Mouse (Mus musculus) intestine, embryonic 14.5 days (tissue): ENCODE results near the gene P3h2. TPM values are rescaled to one million over a fixed set of nuclear protein-coding genes. Genes with fewer than 3 reads are reported as not detected.
A peak's percentile ranks its signal among the peaks of the same experiment; 100 is the strongest.

Experiments used
- ATAC-seq: fragments of 200-750 bp; cut with Nextera tagmentation; replicated peaks from 2 replicates; pipeline ENCODE4 v1.8.0; 2017; ENCODE audit warnings: low read depth, moderate number of reproducible peaks, moderate TSS enrichment, moderate library complexity; ENCODE audit not compliant: low FRiP score, low TSS enrichment
- DNase-seq: peaks from one replicate; pipeline ENCODE4 v3.0.0-alpha.2; 2018; ENCODE audit warnings: low spot score
- H3K27ac ChIP-seq: fragments of 300-500 bp; sonication (generic); 2 replicates; pipeline ENCODE4 v1.5.1; 2014; ENCODE audit warnings: low read depth, mild to moderate bottlenecking, control low read depth
- H3K27me3 ChIP-seq: fragments of 300-500 bp; sonication (generic); replicated peaks from 2 replicates; pipeline ENCODE4 v1.6.1; 2014; ENCODE audit warnings: low read length, control low read depth; ENCODE audit not compliant: control insufficient read depth, insufficient read depth
- H3K36me3 ChIP-seq: fragments of 300-500 bp; sonication (generic); 2 replicates; pipeline ENCODE4 v1.6.1; 2014; ENCODE audit warnings: low read length, control low read depth; ENCODE audit not compliant: control insufficient read depth, insufficient read depth
- H3K4me1 ChIP-seq: fragments of 300-500 bp; sonication (generic); replicated peaks from 2 replicates; pipeline ENCODE4 v1.6.1; 2014; ENCODE audit warnings: low read length, control low read depth, mixed read lengths; ENCODE audit not compliant: control insufficient read depth, insufficient read depth
- H3K4me2 ChIP-seq: fragments of 300-500 bp; sonication (generic); 2 replicates; pipeline ENCODE4 v1.6.1; 2014; ENCODE audit warnings: low read length
- H3K4me3 ChIP-seq: fragments of 300-500 bp; sonication (generic); 2 replicates; pipeline ENCODE4 v1.5.1; 2014; ENCODE audit warnings: low read depth, low read length, control low read depth, mixed read lengths
- H3K9ac ChIP-seq: fragments of 300-500 bp; sonication (generic); 2 replicates; pipeline ENCODE4 v1.6.1; 2014; ENCODE audit warnings: mild to moderate bottlenecking, low read length
- H3K9me3 ChIP-seq: fragments of 300-500 bp; sonication (generic); 2 replicates; pipeline ENCODE4 v1.6.1; 2016; ENCODE audit warnings: low read length, control low read depth; ENCODE audit not compliant: control insufficient read depth
- WGBS: fragments of 180-500 bp; shearing (Covaris S2); extraction: QIAGEN DNeasy Blood & Tissue Kit; methylation state at CpG from one replicate; pipeline ENCODE4 v1.1.7; 2014; 5-methylcytosine and 5-hydroxymethylcytosine counted together
- polyA plus RNA-seq: library from polyadenylated mRNA; unstranded; fragments of >200 nt; fragmentation: Nextera tagmentation; extraction: Ambion mirVana; gene quantifications from 2 replicates; pipeline ENCODE4 v1.2.1, GENCODE M21; 2014

Gene P3h2
- polyA plus RNA-seq, 1 experiment from 2014 or later: 6.2 TPM

- H3K9ac ChIP-seq: no peak overlapping the region
- no peak overlapping the region for H3K27ac ChIP-seq
- H3K4me3 ChIP-seq: no peak overlapping the region
- WGBS: 73% methylated on average over 2 of the region's 2 CpGs
- H3K36me3 ChIP-seq: no peaks in the 10 kb centered on the region
- no peaks in the 10 kb centered on the region for H3K9me3 ChIP-seq
- no peaks in the 10 kb centered on the region; the same call in 1 of the 2 replicates for H3K4me1 ChIP-seq
- no peak overlapping the region; the same call in 1 of the 2 replicates for H3K4me2 ChIP-seq
- no peak for ATAC-seq
- no peaks in the 10 kb centered on the region for H3K27me3 ChIP-seq
- DNase-seq: no peak
Measured at GRCm38 (mm10) chr16:26102856-26103255, 2.7 kb downstream of the P3h2 start.

GRCm38 (mm10) chr16:26100167-26100566, 5.4 kb downstream of the P3h2 start:
- ATAC-seq: no peak
- H3K27me3 ChIP-seq: no peaks in the 10 kb centered on the region
- no peaks in the 10 kb centered on the region for H3K36me3 ChIP-seq
- no peaks in the 10 kb centered on the region for H3K9me3 ChIP-seq
- H3K9ac ChIP-seq: no peak overlapping the region
- H3K27ac ChIP-seq: no peak overlapping the region
- H3K4me2 ChIP-seq: no peak overlapping the region
- H3K4me3 ChIP-seq: no peak overlapping the region
- peaks cover 12% of the 10 kb centered on the region; the same call in 1 of the 2 replicates for H3K4me1 ChIP-seq
- no peak for DNase-seq
- WGBS: 58% methylated on average over 4 of the region's 4 CpGs

GRCm38 (mm10) chr16:26095696-26096284, 9.8 kb downstream of the P3h2 start:
- Histone ChIP-seq H3K4me1 (0 out of 2 replicates have a peak, but pooled peaks cover 12% of the 10 kb centered on the region), H3K36me3 (no peaks in the 10 kb centered on the region), H3K27me3 (no peaks in the 10 kb centered on the region), H3K9me3 (no peaks in the 10 kb centered on the region), H3K4me3 (no peak overlapping the region), H3K9ac (no peak overlapping the region), H3K27ac (no peak overlapping the region), H3K4me2 (no peak overlapping the region)
- DNase-seq (no peak), ATAC-seq (no peak)
- WGBS: 37% methylated on average over 7 of the region's 7 CpGs

DNA sequence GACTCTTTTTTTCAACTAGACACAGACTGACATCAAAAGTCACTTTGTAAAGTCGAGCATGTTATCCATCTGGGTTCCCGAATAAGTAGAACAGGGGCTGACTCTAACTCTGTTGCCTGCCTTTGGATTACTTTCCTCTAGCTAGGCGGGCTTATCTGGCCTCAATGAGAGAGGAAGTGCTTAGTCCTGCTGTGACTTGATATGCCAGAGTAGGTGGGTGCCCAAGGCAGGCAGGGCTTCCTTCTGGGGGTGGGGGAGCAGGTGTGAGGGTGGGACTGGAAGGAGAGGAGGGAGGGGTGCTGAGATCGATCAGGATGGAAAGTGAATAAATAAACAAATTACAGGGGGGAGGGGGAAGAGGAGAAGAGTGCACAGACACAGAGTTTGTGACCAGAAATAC, 11.7 kb downstream of the P3h2 start:
- 0 out of 2 replicates have a peak, but pooled peaks cover 12% of the 10 kb centered on the region for H3K4me1 ChIP-seq
- no peaks in the 10 kb centered on the region for H3K27me3 ChIP-seq
- no peak overlapping the region for H3K4me2 ChIP-seq
- no peak for DNase-seq
- no peak overlapping the region for H3K4me3 ChIP-seq
- no peaks in the 10 kb centered on the region for H3K9me3 ChIP-seq
- no peaks in the 10 kb centered on the region for H3K36me3 ChIP-seq
- no peak overlapping the region for H3K27ac ChIP-seq
- no peak for ATAC-seq
- 57% methylated on average over 4 of the region's 4 CpGs for WGBS
- H3K9ac ChIP-seq: no peak overlapping the region

DNA sequence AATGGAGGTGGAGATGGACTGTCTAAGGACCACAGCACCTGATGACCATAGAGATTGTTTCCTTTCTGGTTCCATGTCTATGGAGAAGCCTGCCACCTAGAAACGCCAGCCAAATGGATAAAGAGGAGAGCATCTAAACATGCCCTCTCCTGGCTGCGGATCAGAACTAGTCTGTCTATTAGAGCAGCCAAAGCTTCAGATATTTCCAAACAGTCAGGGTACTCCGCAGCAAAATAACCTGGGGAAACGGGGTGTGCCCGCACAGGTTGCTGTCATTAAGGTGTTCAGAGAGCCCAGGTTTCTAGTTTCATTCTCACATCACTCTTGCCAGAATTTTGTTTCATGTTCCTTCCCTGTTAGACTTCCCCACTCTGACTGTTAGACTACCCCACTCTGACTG, 16.6 kb downstream of the P3h2 start:
- Histone ChIP-seq H3K36me3 (no peaks in the 10 kb centered on the region), H3K4me1 (no peaks in the 10 kb centered on the region; the same call in 1 of the 2 replicates), H3K4me2 (no peak overlapping the region), H3K9ac (no peak overlapping the region), H3K27ac (no peak overlapping the region), H3K4me3 (no peak overlapping the region), H3K27me3 (no peaks in the 10 kb centered on the region), H3K9me3 (no peaks in the 10 kb centered on the region)
- ATAC-seq (no peak), DNase-seq (no peak)
- WGBS: 88% methylated on average over 5 of the region's 5 CpGs

DNA sequence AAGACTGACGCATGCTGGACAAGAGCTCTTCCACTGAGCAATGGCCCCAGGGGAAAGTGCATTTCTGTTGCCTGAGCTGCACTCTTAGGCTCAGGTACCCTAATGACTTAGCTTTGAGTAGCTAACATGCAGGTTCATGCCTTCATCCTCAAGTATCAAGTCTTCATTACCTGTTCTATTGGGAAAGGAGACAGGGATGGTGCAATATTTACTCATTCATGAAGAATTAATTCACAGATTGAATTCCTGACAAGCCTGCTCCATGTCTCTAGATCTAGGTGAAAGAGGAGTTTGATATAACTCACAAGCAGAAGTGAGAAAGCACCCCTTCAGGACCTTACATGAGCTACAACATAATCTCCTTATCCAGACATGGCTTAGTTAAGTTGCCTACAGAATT, 17.3 kb downstream of the P3h2 start:
- Histone ChIP-seq H3K4me3 (no peak overlapping the region), H3K4me1 (peaks cover 2% of the 10 kb centered on the region; the same call in 1 of the 2 replicates), H3K27me3 (no peaks in the 10 kb centered on the region), H3K4me2 (no peak overlapping the region), H3K9me3 (no peaks in the 10 kb centered on the region), H3K9ac (no peak overlapping the region), H3K27ac (no peak overlapping the region), H3K36me3 (no peaks in the 10 kb centered on the region)
- 86% methylated on average over 1 of the region's 1 CpGs for WGBS
- ATAC-seq (no peak), DNase-seq (no peak)

DNA sequence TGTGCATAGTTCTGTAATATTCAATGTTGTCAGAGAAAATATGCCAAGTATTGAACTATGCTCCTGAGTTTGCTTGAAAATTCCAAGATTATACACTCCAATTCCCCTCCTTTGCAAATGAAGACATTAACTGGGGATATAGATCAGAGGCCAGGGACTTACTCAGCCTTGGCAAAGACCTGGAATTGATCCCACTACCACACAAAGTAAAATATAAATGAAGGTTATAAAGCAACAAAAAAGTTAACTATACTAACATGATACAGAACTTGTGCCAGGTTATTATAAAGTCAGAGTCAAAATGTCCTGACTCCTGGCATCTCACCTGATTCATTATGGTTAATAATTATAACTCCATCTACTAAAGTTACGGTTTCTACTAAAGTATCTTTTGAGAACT, 18.6 kb downstream of the P3h2 start:
- WGBS: 85% methylated on average over 1 of the region's 1 CpGs
- Histone ChIP-seq H3K4me2 (no peak overlapping the region), H3K27ac (no peak overlapping the region), H3K4me1 (peaks cover 7% of the 10 kb centered on the region), H3K9me3 (no peaks in the 10 kb centered on the region), H3K9ac (no peak overlapping the region), H3K27me3 (no peaks in the 10 kb centered on the region), H3K4me3 (no peak overlapping the region), H3K36me3 (no peaks in the 10 kb centered on the region)
- DNase-seq: no peak
- ATAC-seq: no peak

GRCm38 (mm10) chr16:26085160-26085559, 20.4 kb downstream of the P3h2 start:
- DNase-seq: no peak
- no peak for ATAC-seq
- Histone ChIP-seq H3K4me3 (no peak overlapping the region), H3K27ac (no peak overlapping the region), H3K4me2 (no peak overlapping the region), H3K27me3 (no peaks in the 10 kb centered on the region), H3K36me3 (no peaks in the 10 kb centered on the region), H3K9ac (no peak overlapping the region), H3K9me3 (no peaks in the 10 kb centered on the region), H3K4me1 (peaks cover 7% of the 10 kb centered on the region)
- WGBS: 32% methylated on average over 2 of the region's 2 CpGs

DNA sequence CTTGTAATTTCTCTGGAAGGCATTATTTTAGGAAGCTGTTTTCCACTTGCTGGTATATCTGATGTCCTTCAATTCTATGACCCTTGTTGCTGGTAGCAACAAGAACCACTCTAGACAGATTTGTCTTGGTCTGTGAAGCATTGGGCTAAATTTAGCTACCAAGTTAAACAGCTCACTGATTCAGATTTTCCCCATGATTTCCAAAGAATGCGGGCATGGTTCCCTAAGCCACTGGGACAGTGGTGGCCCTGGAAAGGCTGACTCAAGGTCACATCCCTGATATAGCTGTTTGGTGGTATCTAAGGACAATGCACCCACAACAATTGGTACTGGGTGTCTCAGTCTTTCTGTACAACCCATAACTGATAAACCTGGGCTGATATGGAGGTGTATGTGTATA, 22.8 kb downstream of the P3h2 start:
- H3K4me2 ChIP-seq: no peak overlapping the region
- no peak overlapping the region for H3K9ac ChIP-seq
- no peaks in the 10 kb centered on the region for H3K36me3 ChIP-seq
- 0 out of 2 replicates have a peak overlapping the region, but pooled peaks have one; percentile 33 for H3K27ac ChIP-seq
- 82% methylated on average over 1 of the region's 1 CpGs for WGBS
- H3K27me3 ChIP-seq: no peaks in the 10 kb centered on the region
- no peaks in the 10 kb centered on the region for H3K9me3 ChIP-seq
- peaks cover 19% of the 10 kb centered on the region for H3K4me1 ChIP-seq
- no peak for DNase-seq
- no peak overlapping the region for H3K4me3 ChIP-seq
- no peak for ATAC-seq
